Mouse (Mus musculus) monocyte, adult 2 months (primary cell): ENCODE results near the gene Ppp2r2c.
"Not testable (repeated sequence)": the region's sequence is repeated elsewhere in the genome, so short reads cannot be mapped to it uniquely, and the experiment has no call there.

Source experiments
- DNase-seq, 2 experiments: peaks; one replicate each; pipeline ENCODE4 v3.0.0; 2022; ENCODE audit warnings: low spot score in 2 of 2, low read depth in 1 of 2

The Ppp2r2c gene

DNA sequence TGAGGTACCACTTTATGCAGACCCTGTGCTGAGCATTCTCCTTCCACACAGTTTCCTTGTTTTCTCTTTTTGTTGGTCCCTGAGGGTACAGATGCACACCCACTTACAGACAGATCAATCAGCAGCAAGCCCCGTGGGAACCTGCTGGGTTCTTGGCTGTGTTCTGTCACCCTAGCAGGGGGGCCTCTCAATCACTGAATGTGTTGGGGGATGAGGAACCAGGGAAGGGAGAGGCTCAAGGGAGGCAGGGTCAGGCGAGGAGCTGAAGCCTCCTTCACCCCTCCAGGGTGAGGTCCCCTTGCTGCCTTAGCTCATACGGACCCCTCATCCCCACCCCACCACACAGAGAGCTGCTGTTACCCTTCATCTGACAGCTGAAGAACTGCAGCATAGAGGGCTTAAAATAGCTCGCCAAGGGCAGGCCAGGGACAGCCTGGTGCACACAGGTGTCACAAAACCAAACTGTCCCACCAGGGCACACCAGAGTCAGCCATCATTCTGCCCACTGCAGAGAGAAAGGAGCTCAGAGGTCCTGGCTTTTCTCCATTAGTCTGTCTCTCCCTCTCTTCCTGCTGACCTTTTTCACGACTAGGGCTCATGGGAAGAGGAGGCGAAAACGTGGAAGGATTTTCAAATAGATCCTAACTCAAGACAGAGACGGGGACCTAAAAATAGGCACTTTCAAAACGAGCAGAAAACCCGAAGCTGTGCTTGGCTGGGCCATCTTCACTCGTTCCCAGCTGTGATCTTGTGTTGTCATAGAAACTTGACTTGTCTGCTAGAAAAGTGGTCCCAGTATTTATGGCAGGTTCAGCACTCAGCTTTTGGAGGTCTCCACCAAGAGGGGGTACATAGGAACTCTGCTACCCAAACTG is 55.8 kb downstream of the Ppp2r2c start:
- DNase-seq, result no peak

DNA sequence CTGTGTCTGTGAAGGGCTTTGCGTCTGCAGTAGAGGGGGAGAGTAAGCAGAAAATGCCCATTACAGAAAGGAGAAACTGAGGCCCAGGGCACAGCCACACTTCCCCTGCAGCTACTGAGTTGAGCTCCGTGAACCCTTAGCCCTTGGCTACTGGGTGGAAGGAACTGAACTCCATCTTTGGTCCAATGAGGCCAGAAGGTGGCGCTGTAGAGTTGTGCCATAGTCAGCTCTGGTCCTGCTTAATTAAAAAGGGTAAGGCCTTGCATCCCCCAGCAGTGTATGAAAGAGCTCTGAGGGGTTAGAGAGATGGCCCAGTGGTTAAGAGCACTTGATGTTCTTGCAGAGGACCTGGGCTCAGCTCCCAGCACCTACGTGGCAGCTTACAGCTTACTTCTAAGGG is 60.4 kb downstream of the Ppp2r2c start:
- no peak for DNase-seq

DNA sequence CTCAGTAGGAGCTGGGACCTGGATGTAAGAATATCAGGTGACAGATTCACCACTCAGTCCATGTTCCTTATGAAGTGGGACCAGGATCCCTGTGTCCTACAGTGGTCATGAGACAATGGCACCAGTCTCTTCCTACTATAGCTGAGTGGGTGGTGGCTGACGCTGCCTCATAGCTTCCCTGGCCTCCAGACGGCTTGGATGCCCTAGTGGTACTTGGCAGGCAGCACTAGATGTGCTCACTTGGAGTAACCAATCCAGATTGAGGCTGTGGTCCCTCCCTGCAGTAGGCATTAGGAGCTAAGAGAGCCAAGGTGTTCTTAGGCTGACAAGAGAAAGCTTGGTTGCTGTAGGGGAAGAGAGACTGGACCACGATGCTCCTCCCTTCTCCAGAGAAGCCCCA is 61.1 kb downstream of the Ppp2r2c start:
- no peak for DNase-seq

DNA sequence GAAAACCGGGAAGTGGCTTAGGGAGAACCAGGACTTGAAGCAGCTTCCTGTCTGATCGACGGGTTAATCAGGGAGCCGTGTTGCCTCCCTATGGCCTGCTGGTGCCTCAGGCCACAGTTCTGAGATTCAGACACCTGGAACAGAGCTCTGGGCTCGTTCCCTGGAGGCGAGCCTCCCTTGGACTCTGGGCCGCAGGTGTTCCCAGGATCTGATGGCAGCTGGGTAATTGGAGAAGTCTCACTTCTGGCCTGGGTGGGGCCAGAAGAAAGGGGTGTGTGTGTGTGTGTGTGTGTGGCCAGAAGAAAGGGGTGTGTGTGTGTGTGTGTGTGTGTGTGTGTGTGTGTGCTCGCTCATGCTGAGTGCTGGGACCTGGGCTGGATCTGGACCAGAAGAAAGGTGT is 65.1 kb downstream of the Ppp2r2c start:
- DNase-seq, result no peak

DNA sequence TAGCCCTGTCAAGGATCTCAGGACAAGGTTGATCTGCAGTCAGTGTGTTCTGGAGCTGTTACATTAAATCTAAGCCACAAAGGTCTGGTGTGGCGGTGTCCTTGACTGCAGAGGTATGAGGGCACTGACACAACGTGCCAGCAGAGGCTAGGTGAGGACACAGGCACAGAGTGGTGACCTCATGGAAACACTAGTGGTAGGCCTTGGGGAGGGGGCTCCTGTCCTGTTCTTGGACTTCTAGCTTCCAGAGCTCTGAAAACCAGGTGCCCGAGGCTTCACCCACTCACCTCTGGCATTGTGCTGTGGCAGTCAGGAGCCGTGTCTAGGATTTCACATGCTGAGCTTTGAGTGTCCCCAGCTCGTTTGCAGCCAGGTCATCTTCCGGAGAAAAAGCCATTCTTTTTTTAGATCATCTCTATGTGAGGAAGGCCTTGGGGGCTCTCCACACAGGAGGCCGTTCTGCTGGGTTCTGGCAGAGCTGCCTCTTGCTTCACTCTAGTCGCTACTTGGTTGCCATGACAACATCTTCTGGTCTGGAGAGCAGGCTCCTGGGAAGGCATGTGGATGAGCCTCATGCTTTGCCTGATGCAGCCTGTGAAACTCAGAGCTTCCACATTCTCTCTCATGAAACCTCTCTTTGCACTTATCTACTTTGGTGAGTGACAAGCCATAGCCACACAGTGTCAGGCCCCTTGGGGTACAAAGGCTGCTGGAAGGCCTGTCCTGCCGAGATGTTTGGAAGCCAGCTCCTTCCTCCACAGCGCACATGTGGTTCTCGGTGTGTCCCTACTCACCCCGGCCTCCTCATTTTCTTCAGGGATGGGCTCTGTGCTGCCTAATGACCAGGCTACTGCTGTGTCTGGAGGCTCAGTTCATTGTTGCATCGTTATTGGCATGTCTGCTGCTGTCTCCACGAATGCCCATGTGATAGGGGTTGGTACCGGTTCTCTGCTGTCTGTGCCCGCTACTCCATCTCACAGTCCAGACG is 67.5 kb downstream of the Ppp2r2c start:
- no peak for DNase-seq

DNA sequence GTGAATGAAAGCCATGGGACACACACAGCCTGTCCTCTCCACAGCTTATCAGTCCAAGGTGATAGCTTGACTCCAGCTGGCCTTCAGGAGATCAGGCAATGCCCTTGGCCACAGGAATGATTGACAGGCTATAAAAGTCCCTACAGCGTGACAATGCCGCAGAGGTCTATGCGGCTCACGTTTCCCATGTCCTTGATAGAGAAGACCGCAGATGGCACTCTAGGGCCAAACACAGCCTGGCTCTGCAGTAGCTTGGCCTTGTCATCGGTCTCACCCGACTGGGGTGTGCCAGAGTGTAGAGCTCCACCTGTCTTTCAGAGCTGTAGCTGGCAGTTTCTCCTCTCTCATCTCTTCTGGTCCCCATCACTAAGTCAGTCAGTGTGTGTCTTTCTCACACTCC is 68.2 kb downstream of the Ppp2r2c start:
- DNase-seq, result no peak

DNA sequence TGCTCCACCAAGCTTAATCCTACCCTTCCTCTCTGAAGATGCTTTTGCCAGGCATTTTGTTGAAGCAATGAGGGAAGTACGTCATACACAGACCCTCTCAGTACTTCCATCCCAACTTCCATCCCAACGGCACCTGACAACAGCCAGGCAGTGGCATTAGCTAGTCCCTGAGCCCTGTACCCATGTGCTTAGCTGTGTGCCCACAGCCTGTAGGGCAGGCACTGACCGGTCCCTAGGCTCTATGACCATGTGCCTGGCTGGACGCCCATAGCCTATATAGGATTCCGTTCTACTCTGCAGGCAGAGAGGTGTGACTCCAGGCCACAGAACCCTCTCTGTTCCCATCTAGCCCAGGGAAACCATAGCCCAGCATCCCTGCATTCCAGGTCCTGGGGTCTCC is 69.7 kb downstream of the Ppp2r2c start:
- no peak for DNase-seq

DNA sequence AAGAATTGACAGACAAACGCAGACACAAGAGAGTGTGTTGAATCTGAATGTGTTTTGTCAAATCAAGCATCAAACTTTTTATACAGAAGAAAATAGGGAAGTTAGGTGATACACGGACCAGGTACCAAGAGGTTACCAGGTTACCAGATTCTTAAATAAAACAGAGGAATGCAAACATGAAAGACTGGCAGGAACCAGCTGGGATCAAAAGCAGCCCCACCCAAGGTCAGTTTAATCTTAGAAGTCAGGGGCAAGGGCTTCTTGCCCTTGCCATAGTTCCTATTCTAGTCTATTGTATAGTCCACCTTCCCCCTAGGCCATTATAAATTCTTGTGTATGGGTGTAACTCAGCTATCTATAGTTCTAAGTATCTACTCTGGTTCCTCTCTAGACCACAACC is 70.7 kb downstream of the Ppp2r2c start:
- not testable (repeated sequence) for DNase-seq

DNA sequence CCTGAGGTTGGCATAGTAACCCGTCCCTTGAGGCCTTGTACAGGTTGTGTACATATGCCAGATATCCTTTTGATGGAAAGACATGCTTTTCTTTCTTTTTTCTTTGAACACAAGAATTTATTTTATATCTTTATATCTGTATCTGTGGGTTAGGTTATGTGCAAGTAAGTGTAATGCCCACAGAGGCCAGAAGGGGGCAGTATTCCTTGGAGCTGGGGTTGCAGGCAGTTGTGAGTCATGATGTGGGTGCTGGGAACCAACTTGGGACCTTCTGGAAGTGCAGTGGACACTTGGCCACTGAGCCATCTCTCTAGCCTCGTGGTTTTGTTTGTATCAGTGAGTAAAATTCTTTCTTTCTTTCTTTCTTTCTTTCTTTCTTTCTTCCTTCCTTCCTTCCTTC is 74.1 kb downstream of the Ppp2r2c start:
- no peak for DNase-seq

DNA sequence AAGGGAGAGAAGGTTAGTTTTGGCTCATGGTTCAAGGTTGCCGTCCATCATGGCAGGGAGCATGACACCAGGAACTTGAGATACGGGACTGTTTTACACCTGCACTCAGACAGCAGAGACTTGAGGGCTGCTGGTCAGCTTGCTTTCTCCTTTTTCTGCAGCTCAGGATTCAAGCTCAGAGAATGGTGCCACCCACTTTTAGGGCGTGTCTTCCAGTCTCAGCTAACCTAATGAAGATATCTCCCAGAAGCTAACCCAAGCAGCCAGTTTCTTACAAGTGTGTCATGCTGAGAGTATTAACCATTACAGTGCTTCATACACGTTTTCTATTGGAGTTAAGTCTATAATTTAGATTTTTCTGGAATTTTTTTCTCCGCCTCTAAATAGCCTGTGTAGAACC is 76.2 kb downstream of the Ppp2r2c start:
- DNase-seq, result no peak

DNA sequence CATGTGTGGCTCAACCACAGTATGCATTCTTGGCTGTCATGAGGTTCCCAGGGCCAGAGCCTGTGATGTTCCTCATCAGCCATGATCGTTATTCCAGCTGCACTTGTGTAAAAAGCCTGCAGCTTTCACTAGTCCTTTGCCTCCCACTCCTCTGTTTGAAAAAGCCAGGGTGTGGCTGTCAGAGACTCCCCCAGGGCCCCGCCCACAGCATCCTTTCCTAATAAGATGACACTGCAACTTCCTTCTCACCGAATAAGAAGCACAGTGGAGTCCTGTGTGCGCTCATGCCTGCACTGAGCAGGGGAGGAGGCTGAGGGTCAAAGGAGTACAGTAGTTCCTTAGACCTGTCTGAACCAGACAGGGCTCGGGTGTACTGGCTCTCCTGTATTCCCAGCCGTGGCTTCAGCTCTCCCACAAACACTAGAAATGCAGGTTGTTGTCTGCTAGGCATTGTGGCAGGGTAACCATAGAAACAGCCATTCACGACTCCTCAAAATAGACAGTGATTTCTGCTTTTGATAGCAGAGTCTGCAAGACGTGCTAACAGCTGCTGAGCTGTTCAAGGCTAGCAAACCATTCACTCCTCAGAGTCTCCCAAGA is 76.9 kb downstream of the Ppp2r2c start:
- no peak for DNase-seq

DNA sequence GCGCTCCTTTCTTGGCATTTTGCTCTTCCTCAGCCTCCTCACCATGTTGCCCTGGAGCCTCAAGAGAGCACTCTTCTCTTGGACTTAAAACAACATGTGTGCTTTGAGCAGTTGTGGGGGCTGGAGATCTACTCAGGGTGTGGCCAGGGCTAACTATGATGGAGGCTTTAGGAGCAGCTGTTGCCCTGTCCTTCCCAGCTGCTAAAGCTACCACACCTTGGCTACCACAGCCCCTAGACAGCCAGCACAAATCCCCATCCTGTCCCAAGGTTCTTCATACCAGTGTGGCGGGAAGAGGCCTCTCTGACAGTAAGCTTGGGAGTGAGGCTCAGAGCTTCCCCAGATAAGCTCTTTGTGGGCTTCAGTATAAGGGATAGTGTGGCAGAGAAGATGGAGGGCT is 77.4 kb downstream of the Ppp2r2c start:
- DNase-seq, result no peak

DNA sequence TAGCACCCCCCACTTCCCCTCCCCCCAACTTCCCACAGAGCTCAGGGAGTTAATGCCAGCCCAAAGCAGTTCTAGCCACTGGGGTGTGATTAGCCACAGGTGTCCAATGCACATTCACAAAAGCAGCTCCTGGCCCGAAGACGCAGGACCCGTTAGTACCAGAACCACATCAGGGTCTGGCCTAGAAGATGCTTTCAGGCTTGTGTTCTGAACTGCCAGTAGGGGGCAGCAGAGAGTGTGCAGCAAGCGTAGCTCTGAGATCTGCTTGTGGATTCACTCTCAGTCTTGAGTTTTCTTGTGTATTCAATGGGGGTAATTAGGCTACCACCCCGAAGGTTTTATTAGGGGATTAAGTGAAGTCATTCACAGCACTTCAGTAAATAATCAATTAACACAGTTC is 78.1 kb downstream of the Ppp2r2c start:
- no peak for DNase-seq

DNA sequence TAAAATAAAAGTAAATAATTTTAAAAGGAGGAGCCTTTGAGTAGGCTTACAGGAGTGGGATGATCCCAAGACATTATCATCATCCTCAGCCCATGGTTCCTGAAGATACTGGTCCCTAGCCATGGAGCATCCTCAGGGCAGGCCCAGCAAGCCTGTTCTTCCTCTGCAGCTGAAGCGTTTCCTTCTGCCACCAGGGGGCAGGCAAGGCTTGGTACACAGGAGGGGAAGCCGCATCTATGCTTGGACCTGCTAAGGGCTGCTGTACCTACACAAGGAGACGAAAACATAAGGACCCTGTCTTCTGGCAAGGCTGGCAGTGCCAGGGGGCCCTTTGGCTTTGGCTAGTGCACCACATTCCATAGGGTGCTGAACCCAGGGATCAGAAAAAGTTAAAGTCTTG is 80.5 kb downstream of the Ppp2r2c start:
- peak in 1 of 2 experiments; percentile 49 for DNase-seq

DNA sequence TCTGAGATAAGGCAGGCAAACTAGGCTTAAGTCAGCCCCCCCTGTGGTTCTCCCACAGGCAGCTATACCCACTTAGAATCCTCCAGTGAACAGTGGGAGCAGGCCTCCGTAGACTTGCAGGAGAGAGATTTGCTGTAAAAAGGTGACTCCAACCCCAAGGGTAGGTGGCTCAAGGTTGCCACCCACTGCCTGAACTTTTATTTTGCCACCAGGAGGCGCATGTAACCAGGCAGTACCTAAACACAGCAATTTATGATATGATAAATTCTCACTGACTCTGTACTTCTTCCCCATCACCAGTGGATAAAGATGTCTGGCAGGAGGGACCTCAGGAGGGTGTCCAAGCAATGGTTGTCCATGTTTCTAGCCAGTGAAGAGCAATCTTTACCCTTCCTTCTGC is 82.6 kb downstream of the Ppp2r2c start:
- DNase-seq, result no peak

DNA sequence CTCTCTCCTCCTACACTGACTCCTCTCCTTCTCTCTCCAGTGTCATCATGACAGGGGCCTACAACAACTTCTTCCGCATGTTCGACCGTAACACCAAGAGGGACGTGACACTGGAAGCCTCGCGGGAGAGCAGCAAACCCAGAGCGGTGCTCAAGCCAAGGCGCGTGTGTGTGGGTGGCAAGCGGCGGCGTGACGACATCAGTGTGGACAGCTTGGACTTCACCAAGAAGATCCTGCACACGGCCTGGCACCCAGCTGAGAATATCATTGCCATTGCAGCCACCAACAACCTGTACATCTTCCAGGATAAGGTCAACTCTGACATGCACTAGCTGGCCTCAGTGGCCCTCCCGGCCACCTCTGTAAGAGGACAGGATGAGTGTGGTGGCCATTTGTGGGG is 84.0 kb downstream of the Ppp2r2c start:
- DNase-seq, result no peak

DNA sequence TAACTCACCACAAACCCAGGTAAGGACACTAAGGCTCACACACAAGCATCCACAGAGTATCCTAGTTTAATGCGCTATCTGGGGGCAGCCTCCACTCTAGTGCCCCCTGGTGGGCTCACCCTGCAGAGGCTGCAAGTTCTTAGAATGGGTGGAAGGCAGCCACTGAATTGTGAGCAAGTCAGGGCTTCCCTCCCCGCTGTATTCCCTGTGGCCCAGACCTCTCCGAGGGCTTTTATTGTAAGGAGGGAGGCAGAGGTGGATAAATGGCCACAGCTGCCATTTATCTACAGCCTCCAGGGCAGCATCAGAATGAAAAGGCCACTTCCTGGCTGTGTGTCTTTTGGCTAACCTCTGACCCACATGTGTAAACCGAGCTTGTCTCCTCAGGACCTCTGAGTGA is 87.1 kb downstream of the Ppp2r2c start:
- DNase-seq, result no peak

DNA sequence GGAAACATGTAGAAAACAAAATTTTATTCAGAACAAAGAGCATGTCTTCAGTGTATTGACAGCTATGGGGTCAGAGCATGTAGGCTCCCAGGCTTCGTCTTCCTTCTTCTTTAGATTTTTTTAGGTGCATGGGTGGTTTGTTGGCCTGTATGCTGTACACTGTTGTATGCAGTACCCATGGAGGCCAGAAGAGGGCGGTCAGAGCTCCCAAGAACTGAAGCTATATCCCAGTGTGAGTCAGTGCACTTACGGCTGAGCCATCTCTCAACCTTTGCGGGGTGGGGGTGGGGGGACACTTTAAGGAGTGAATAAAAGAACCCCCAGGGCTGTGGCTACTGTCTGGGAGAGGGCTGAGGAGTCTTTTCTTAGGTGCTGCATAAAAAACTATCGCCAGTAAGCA is 90.5 kb downstream of the Ppp2r2c start:
- peak in 1 of 2 experiments; percentile 51 for DNase-seq

DNA sequence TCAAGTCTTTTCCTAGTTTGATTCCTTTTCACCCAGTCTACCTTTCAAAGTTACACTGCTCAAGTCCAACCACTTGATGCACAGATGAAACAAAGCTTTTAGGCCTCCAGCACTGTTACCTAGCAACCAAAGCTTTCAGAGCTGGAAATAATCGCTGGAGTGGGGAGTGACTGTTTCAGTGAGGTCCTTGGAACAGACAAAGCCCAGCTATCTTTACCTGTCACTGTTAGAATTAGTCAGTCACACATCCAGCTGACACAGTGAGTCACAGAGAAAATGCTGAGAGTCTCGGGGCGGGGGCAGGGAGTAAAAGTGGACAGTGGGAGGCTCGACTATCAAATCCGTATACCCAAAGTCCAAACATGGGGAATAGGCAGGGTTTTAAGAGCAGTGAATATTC is 92.2 kb downstream of the Ppp2r2c start:
- DNase-seq, result no peak

DNA sequence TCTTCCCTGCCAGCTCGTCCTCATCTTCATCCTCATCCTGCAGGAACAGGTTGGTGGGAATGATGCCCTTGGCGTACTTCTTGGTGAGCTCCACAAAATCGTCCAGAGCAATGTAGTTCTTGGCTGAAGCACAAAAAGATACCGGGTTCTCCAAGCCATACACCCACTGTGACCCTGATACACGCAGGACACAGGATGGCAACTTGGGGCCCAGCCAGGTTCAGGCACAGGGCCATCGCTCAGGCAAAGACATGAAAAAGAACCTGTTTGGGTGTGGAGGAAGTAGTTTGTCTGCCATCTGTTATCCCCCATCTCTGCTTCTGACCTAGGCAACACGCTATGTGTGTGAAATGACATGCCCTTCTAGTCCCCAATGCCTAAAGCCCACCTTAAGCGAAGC is 103.3 kb downstream of the Ppp2r2c start:
- DNase-seq, result no peak

DNA sequence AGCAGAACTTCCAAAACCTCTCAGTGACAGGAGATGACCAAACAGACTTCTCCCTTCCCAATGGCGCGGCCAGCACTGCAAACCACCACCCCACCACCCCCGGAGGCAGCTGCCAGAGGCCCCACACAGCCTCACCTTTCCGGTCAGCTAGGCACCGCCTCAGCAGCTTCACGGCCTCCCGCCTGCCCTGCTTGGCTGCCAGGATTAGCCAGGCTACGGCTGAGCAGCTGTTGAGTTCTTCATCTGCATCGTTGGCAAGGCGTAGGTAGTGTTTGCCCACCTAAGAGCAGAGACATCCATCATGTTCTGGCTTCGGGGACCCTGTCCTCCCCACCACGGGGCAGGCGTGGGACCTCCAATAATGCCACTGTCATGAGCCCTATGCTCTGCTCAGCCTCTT is 107.0 kb downstream of the Ppp2r2c start:
- DNase-seq, result no peak

DNA sequence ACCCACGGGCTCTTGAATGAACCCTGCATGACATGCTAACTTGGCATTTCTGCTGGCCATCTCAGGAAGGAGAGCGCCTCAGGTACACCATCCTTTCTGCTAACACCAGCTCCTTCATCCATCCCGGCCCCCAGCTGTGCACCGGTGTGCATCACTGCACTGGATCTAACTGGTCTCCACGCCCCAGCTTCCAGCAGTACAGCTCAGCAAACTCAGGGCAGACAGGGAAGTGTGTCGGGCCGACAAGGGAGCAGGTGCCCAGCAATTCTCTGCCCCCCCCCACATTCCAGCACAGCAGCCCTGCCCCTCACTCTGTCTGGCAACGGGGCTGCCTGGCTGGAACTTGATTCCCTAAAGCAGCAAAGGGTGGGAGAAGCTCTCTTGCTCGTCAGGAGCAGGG is 109.5 kb downstream of the Ppp2r2c start:
- DNase-seq, result no peak
